15 mouse cellular contexts compared by ENCODE assay signal in the genomic region with DNA sequence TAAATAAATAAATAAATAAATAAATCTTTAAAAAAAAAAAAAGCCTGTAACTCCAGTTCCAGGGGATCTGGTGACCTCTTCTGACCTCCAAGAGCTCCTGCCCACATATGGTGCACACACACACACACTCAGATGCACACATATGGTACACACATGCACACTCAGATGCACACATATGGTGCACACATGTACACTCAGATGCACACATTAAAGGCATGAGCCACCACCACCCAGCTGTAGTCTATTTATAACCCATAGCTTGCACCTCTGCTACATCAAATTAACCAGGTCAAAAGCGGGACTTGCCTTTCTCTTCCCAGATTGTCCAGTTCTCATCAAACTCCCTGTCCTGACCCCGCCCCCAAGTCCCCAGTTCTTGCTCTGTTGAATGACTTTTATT. TPM values are rescaled to one million over a fixed set of nuclear protein-coding genes. Genes with fewer than 3 reads are reported as not detected.
"Had no signal": no experiment of that assay in that cellular context is flagged by ENCODE, and none has a peak within 500 bp of the region (broad histone marks: within the 10 kb centered on the region; RNA-seq: fewer than 3 reads in every experiment).

No protein-coding gene starts in this region.

- H3K4me3 ChIP-seq: midbrain, embryonic 10.5 days; myocyte; neural tube, embryonic 12.5 days had no signal

- H3K4me2 ChIP-seq: neural tube, embryonic 12.5 days had no signal

- H3K9me3 ChIP-seq: midbrain, embryonic 10.5 days; neural tube, embryonic 12.5 days had no signal

- H3K9ac ChIP-seq: liver, embryonic 14.5 days; neural tube, embryonic 12.5 days had no signal

- H3K36me3 ChIP-seq: midbrain, embryonic 10.5 days; neural tube, embryonic 12.5 days had no signal

- H3K27ac ChIP-seq: liver, embryonic 14.5 days; midbrain, embryonic 10.5 days; neural tube, embryonic 12.5 days had no signal

- DNase-seq: kidney, postnatal 10 days; left cerebral cortex, postnatal 4 days; lung, adult 18-20 months; lung, postnatal 36 days; midbrain, embryonic 14.5 days; retina, postnatal 1 day; right cerebral cortex, postnatal 4 days; spleen, adult 18-20 months; thymus, adult 18-20 months; thymus, postnatal 14 days had no signal

RNA-seq across cellular contexts. Expression of a gene that starts 54.9 kb away (rescaled TPM):
- total RNA-seq: liver, adult 2 months had no signal
